Mouse (Mus musculus) megakaryocyte, embryonic 14.5 days (primary cell): ENCODE data around the gene Myo15b. TPM values are rescaled to one million over a fixed set of nuclear protein-coding genes. Genes with fewer than 3 reads are reported as not detected.

Source experiments
- H3K27me3 ChIP-seq: replicated peaks from 2 replicates; pipeline ENCODE3; 2012; ENCODE audit warnings: inconsistent platforms
- H3K36me3 ChIP-seq: replicated peaks from 2 replicates; pipeline ENCODE3; 2012; ENCODE audit warnings: low read length, inconsistent platforms, mixed read lengths
- H3K4me1 ChIP-seq: 2 replicates; pipeline ENCODE4 v1.6.1; 2012; ENCODE audit warnings: inconsistent platforms
- H3K4me3 ChIP-seq: replicated peaks from 2 replicates; pipeline ENCODE3; 2012; ENCODE audit warnings: moderate library complexity, mild to moderate bottlenecking, inconsistent platforms
- H3K9me3 ChIP-seq: 2 replicates; pipeline ENCODE4 v1.6.1; 2012; ENCODE audit warnings: inconsistent platforms
- FLI1 ChIP-seq: IDR thresholded peaks from 2 replicates; pipeline ENCODE4 v1.6.1; 2012; ENCODE audit warnings: low read length, inconsistent platforms, mixed read lengths
- GATA1 ChIP-seq: IDR thresholded peaks from 3 replicates; pipeline ENCODE4 v1.6.1; 2012; ENCODE audit warnings: mixed read lengths, low read length, inconsistent platforms, borderline replicate concordance
- polyA plus RNA-seq: library from polyadenylated mRNA; stranded (reverse); fragments of >175 nt; gene quantifications from 2 replicates; pipeline ENCODE4 v1.2.3, GENCODE M21; 2012; ENCODE audit warnings: low replicate concordance; ENCODE audit not compliant: insufficient read depth

Gene Myo15b
- polyA plus RNA-seq, 1 experiment: 0.48 TPM

GRCm38 (mm10) chr11:115814605-115815450 lies 43.4 kb upstream of the Myo15b start, which contains the start of gene Tsen54:
Tsen54 (plus strand) TSS chr11:115814724.
- H3K36me3 ChIP-seq: peaks cover 26% of the 10 kb centered on the region
- peaks cover 33% of the 10 kb centered on the region for H3K4me1 ChIP-seq
- H3K4me3 ChIP-seq: peak within 1 kb of the TSS; percentile 93
- peaks cover 33% of the 10 kb centered on the region for H3K27me3 ChIP-seq
- no peaks in the 10 kb centered on the region for H3K9me3 ChIP-seq
- TF ChIP-seq FLI1 (no peak), GATA1 (no peak)

- H3K4me3 ChIP-seq: no peak overlapping the region
- peaks cover 11% of the 10 kb centered on the region for H3K27me3 ChIP-seq
- H3K9me3 ChIP-seq: no peaks in the 10 kb centered on the region
- TF ChIP-seq FLI1 (no peak), GATA1 (no peak)
- peaks cover 50% of the 10 kb centered on the region for H3K36me3 ChIP-seq
- H3K4me1 ChIP-seq: peaks cover 51% of the 10 kb centered on the region
Observed at GRCm38 (mm10) chr11:115817331-115817730, 40.9 kb upstream of the Myo15b start.

- Histone ChIP-seq H3K4me3 (no peak overlapping the region), H3K9me3 (no peaks in the 10 kb centered on the region), H3K27me3 (peaks cover 7% of the 10 kb centered on the region), H3K4me1 (peaks cover 39% of the 10 kb centered on the region), H3K36me3 (peaks cover 56% of the 10 kb centered on the region)
- TF ChIP-seq GATA1 (no peak), FLI1 (no peak)
Observed at GRCm38 (mm10) chr11:115819915-115820623, 38.1 kb upstream of the Myo15b start.

GRCm38 (mm10) chr11:115821001-115821400 lies 37.2 kb upstream of the Myo15b start:
- TF ChIP-seq FLI1: no peak
- no peak for TF ChIP-seq GATA1

GRCm38 (mm10) chr11:115823774-115824740 lies 34.1 kb upstream of the Myo15b start, which contains the start of gene Llgl2:
Llgl2 (plus strand) TSS chr11:115824049.
- Histone ChIP-seq H3K36me3 (peaks cover 33% of the 10 kb centered on the region), H3K4me1 (peaks cover 39% of the 10 kb centered on the region), H3K9me3 (no peaks in the 10 kb centered on the region), H3K4me3 (peak within 1 kb of the TSS; percentile 94), H3K27me3 (peaks cover 37% of the 10 kb centered on the region)
- TF ChIP-seq FLI1 (no peak), GATA1 (no peak)

More at GRCm38 (mm10) chr11:115821001-115821400, 37.2 kb upstream of the Myo15b start:
- H3K27me3 ChIP-seq: peaks cover 10% of the 10 kb centered on the region
- no peak overlapping the region for H3K4me3 ChIP-seq
- H3K4me1 ChIP-seq: peaks cover 32% of the 10 kb centered on the region
- peaks cover 56% of the 10 kb centered on the region for H3K36me3 ChIP-seq
- no peaks in the 10 kb centered on the region for H3K9me3 ChIP-seq

- Histone ChIP-seq H3K4me3 (peak overlapping the region; percentile 94), H3K9me3 (no peaks in the 10 kb centered on the region), H3K36me3 (peaks cover 30% of the 10 kb centered on the region), H3K27me3 (peaks cover 43% of the 10 kb centered on the region), H3K4me1 (peaks cover 45% of the 10 kb centered on the region)
- TF ChIP-seq FLI1 (no peak), GATA1 (no peak)
Observed at GRCm38 (mm10) chr11:115824813-115825212, 33.4 kb upstream of the Myo15b start.

- Histone ChIP-seq H3K4me3 (no peak overlapping the region), H3K4me1 (peaks cover 41% of the 10 kb centered on the region), H3K36me3 (peaks cover 13% of the 10 kb centered on the region), H3K9me3 (no peaks in the 10 kb centered on the region), H3K27me3 (peaks cover 57% of the 10 kb centered on the region)
- TF ChIP-seq FLI1: no peak
Observed at GRCm38 (mm10) chr11:115826487-115826886, 31.7 kb upstream of the Myo15b start.

GRCm38 (mm10) chr11:115827624-115828023 lies 30.6 kb upstream of the Myo15b start:
- H3K4me3 ChIP-seq: no peak overlapping the region
- H3K4me1 ChIP-seq: peaks cover 50% of the 10 kb centered on the region
- peaks cover 65% of the 10 kb centered on the region for H3K27me3 ChIP-seq
- H3K36me3 ChIP-seq: peaks cover 2% of the 10 kb centered on the region
- no peak for TF ChIP-seq FLI1
- no peak for TF ChIP-seq GATA1
- no peaks in the 10 kb centered on the region for H3K9me3 ChIP-seq

- no peak for TF ChIP-seq GATA1
- TF ChIP-seq FLI1: no peak
- Histone ChIP-seq H3K36me3 (no peaks in the 10 kb centered on the region), H3K4me1 (peaks cover 51% of the 10 kb centered on the region), H3K9me3 (no peaks in the 10 kb centered on the region), H3K27me3 (peaks cover 71% of the 10 kb centered on the region), H3K4me3 (no peak overlapping the region)
Observed at GRCm38 (mm10) chr11:115829036-115829435, 29.2 kb upstream of the Myo15b start.
